Mouse (Mus musculus) kidney, embryonic 16.5 days (tissue): ENCODE results near the gene Arsk. TPM values are rescaled to one million over a fixed set of nuclear protein-coding genes. Genes with fewer than 3 reads are reported as not detected.

Experiments
- polyA plus RNA-seq: library from polyadenylated mRNA; unstranded; fragments of >200 nt; fragmentation: Nextera tagmentation; extraction: Ambion mirVana; gene quantifications from 2 replicates; pipeline ENCODE4 v1.2.1, GENCODE M21; 2015

The Arsk gene
- polyA plus RNA-seq, 1 experiment from 2014 or later: 11.0 TPM

Other genes starting within 250 kb of the Arsk start
- 31.2 and 32.0 TPM in 2 replicates for gene Rhobtb3, start 154.7 kb downstream of the Arsk start, polyA plus RNA-seq
- 0.80 and 1.0 TPM in 2 replicates for gene Spata9, start 131.5 kb downstream of the Arsk start, polyA plus RNA-seq
- gene Rfesd, start 79.9 kb downstream of the Arsk start, polyA plus RNA-seq: 15.7 and 18.1 TPM in 2 replicates
- gene Gpr150, start 41.7 kb downstream of the Arsk start, polyA plus RNA-seq: 0.49 and 0.56 TPM in 2 replicates
- 13.8 and 13.9 TPM in 2 replicates for gene Ttc37, start 74 bp upstream of the Arsk start, polyA plus RNA-seq
- gene Fam81b, start 206.4 kb upstream of the Arsk start, polyA plus RNA-seq: not detected in 2 replicates